In the genomic region with DNA sequence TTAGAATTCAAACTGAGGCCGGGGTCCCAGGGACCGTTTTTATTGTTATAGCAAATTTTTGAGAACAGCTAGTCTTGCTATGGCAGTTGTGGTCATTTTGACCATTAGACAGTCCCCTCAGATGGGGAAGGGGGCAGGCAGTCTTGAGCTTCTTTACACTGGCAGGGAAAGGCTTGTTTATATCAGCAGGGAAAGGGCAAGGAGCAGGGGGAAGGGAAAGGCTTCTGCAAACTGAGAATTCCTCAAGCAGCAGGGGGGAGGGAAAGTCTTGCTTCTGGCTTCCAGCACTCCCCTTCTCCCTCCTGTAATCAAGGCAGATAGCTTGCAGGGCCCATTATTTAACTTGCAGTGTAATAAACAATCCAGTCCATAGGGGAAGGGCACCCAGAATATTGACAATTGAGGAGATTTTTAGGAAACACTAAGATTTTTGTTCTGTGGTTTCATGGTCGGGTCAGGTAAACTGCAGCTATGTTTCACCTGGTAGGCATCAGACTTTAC, we compare ENCODE assay signal across 9 mouse cellular contexts. TPM values are rescaled to one million over a fixed set of nuclear protein-coding genes. Genes with fewer than 3 reads are reported as not detected.
DNase-seq lines count a peak whose midpoint lies in the region; ATAC-seq and TF ChIP-seq lines count a peak whose summit lies in the region.
"Not testable (repeated sequence)": the region's sequence is repeated elsewhere in the genome, so short reads cannot be mapped to it uniquely, and the experiment has no call there.
"Had no signal": no experiment of that assay in that cellular context is flagged by ENCODE, and none has a peak within 500 bp of the region (broad histone marks: within the 10 kb centered on the region; RNA-seq: fewer than 3 reads in every experiment).

No protein-coding gene starts in this region.

- not testable (repeated sequence) for H3K27ac ChIP-seq in forebrain, embryonic 16.5 days (ENCODE audit: low read length); hindbrain, embryonic 11.5 days (ENCODE audit: low read depth, low read length); kidney, embryonic 15.5 days; liver, adult 2 months (replicated peaks; ENCODE audit: insufficient read depth, low read depth, low read length); neural tube, embryonic 11.5 days (ENCODE audit: low read depth, low read length)

- DNase-seq in embryo, embryonic 10.5 days (ENCODE audit: low spot score) = peak; percentile 2
- DNase-seq in hindbrain, embryonic 11.5 days (ENCODE audit: low spot score) = peak; percentile 4
- DNase-seq in liver, adult 2 months (ENCODE audit: extremely low read depth, low read depth, low spot score) = peak; percentile 3
- peak; percentile 5 for DNase-seq in lung, postnatal 36 days
- not testable (repeated sequence) for DNase-seq in neural tube, embryonic 11.5 days (ENCODE audit: low spot score)

- H3K4me1 ChIP-seq in forebrain, embryonic 16.5 days (replicated peaks; ENCODE audit: control insufficient read depth, insufficient read depth, low read length); hindbrain, embryonic 11.5 days (replicated peaks; ENCODE audit: control insufficient read depth, insufficient read depth, low read length); kidney, embryonic 15.5 days; liver, adult 2 months (ENCODE audit: control insufficient read depth, insufficient read depth, low read length); neural tube, embryonic 11.5 days (ENCODE audit: control insufficient read depth, insufficient read depth, low read length): not testable (repeated sequence)

- ATAC-seq in forebrain, embryonic 16.5 days; hindbrain, embryonic 11.5 days (ENCODE audit: low FRiP score); kidney, embryonic 15.5 days (replicated peaks; ENCODE audit: low FRiP score); neural tube, embryonic 11.5 days (ENCODE audit: insufficient read depth, low FRiP score, low TSS enrichment): not testable (repeated sequence)

- not testable (repeated sequence) for H3K4me3 ChIP-seq in forebrain, embryonic 16.5 days (replicated peaks; ENCODE audit: low read length); liver, adult 2 months (ENCODE audit: insufficient read depth, low read depth, low read length)
- peak overlapping the region; percentile 25 for H3K4me3 ChIP-seq in hindbrain, embryonic 11.5 days (ENCODE audit: low read depth, low read length)
- H3K4me3 ChIP-seq in kidney, embryonic 15.5 days (replicated peaks) = peak overlapping the region; percentile 53
- H3K4me3 ChIP-seq in neural tube, embryonic 11.5 days (ENCODE audit: low read depth, low read length) = peak overlapping the region; percentile 33; the same call in 1 of the 2 replicates

- not testable (repeated sequence) for H3K9me3 ChIP-seq in forebrain, embryonic 16.5 days (ENCODE audit: control insufficient read depth, low read length); hindbrain, embryonic 11.5 days (ENCODE audit: control insufficient read depth, low read length); kidney, embryonic 15.5 days (replicated peaks); neural tube, embryonic 11.5 days (ENCODE audit: control insufficient read depth, low read length)

- 15% methylated on average over 3 of the region's 3 CpGs for WGBS in forebrain, embryonic 16.5 days
- 22% methylated on average over 3 of the region's 3 CpGs for WGBS in hindbrain, embryonic 11.5 days
- WGBS in kidney, embryonic 15.5 days = 22% methylated on average over 3 of the region's 3 CpGs
- WGBS in liver, adult 2 months = 26% methylated on average over 3 of the region's 3 CpGs
- 10% methylated on average over 3 of the region's 3 CpGs for WGBS in neural tube, embryonic 11.5 days

- not testable (repeated sequence) for H3K27me3 ChIP-seq in forebrain, embryonic 16.5 days (replicated peaks; ENCODE audit: control insufficient read depth, insufficient read depth, low read length); hindbrain, embryonic 11.5 days (ENCODE audit: control insufficient read depth, insufficient read depth, low read length); kidney, embryonic 15.5 days; liver, adult 2 months (ENCODE audit: control insufficient read depth, insufficient read depth, low read length); neural tube, embryonic 11.5 days (ENCODE audit: control insufficient read depth, insufficient read depth, low read length)

- TF ChIP-seq CTCF in liver, adult 2 months (IDR thresholded peaks at IDR 0.05; ENCODE audit: low read depth, low read length) = not testable (repeated sequence)

- not testable (repeated sequence) for H3K79me2 ChIP-seq in liver, adult 2 months (ENCODE audit: control insufficient read depth, insufficient read depth, low read length)

- H3K4me2 ChIP-seq in forebrain, embryonic 16.5 days (ENCODE audit: low read length) = peak overlapping the region; percentile 45
- peak overlapping the region; percentile 33; the same call in 1 of the 2 replicates for H3K4me2 ChIP-seq in hindbrain, embryonic 11.5 days (replicated peaks; ENCODE audit: low read depth, low read length)
- H3K4me2 ChIP-seq in kidney, embryonic 15.5 days = peak overlapping the region; percentile 58
- H3K4me2 ChIP-seq in neural tube, embryonic 11.5 days (ENCODE audit: low read depth) = peak overlapping the region; percentile 36

- peak overlapping the region; percentile 55 for H3K9ac ChIP-seq in forebrain, embryonic 16.5 days (replicated peaks; ENCODE audit: low read depth, low read length)
- H3K9ac ChIP-seq in hindbrain, embryonic 11.5 days (ENCODE audit: low read depth, low read length); kidney, embryonic 15.5 days; liver, adult 2 months (ENCODE audit: low read depth, low read length); neural tube, embryonic 11.5 days (ENCODE audit: low read length): not testable (repeated sequence)

- H3K36me3 ChIP-seq in forebrain, embryonic 16.5 days (ENCODE audit: control insufficient read depth, insufficient read depth); hindbrain, embryonic 11.5 days (ENCODE audit: control insufficient read depth, insufficient read depth, low read length); kidney, embryonic 15.5 days; liver, adult 2 months (ENCODE audit: control insufficient read depth, insufficient read depth, low read length); neural tube, embryonic 11.5 days (ENCODE audit: control insufficient read depth, insufficient read depth, low read length): not testable (repeated sequence)

- not testable (repeated sequence) for TF ChIP-seq POLR2A in liver, adult 2 months (IDR thresholded peaks at IDR 0.05; ENCODE audit: extremely low read depth, insufficient read depth, low read length)

RNA-seq across cellular contexts. Expression of a gene that starts 0.8 kb away (rescaled TPM):
- polyA plus RNA-seq in forebrain, embryonic 16.5 days (2015; fragmentation: Nextera tagmentation; extraction: Ambion mirVana) = 3.7 and 4.1 TPM in 2 replicates
- polyA plus RNA-seq in hindbrain, embryonic 11.5 days (2014; fragmentation: Nextera tagmentation; extraction: Ambion mirVana) = 1.9 TPM in 2 replicates
- 4.7 TPM in 2 replicates for polyA plus RNA-seq in kidney, embryonic 15.5 days (2015; fragmentation: Nextera tagmentation; extraction: Ambion mirVana)
- total RNA-seq in liver, adult 2 months (2014; rRNA removed) = 2.1 and 4.0 TPM in 2 replicates
- 0.24 and 0.26 TPM in 2 replicates for polyA plus RNA-seq in liver, adult 2 months (2012; rRNA removed)
- 1.4 and 2.0 TPM in 2 replicates for polyA plus RNA-seq in neural tube, embryonic 11.5 days (2014; fragmentation: Nextera tagmentation; extraction: Ambion mirVana)
- total RNA-seq: MEL had no signal

RNA-seq across cellular contexts. Expression of a gene that starts 49.4 kb away (rescaled TPM):
- polyA plus RNA-seq in forebrain, embryonic 16.5 days (2015; fragmentation: Nextera tagmentation; extraction: Ambion mirVana) = 6.8 and 7.9 TPM in 2 replicates
- 8.5 and 8.9 TPM in 2 replicates for polyA plus RNA-seq in hindbrain, embryonic 11.5 days (2014; fragmentation: Nextera tagmentation; extraction: Ambion mirVana)
- polyA plus RNA-seq in kidney, embryonic 15.5 days (2015; fragmentation: Nextera tagmentation; extraction: Ambion mirVana) = 8.1 and 8.7 TPM in 2 replicates
- total RNA-seq in liver, adult 2 months (2014; rRNA removed) = 4.0 and 5.6 TPM in 2 replicates
- polyA plus RNA-seq in liver, adult 2 months (2012; rRNA removed) = 0.22 and 0.31 TPM in 2 replicates
- polyA plus RNA-seq in neural tube, embryonic 11.5 days (2014; fragmentation: Nextera tagmentation; extraction: Ambion mirVana) = 9.9 and 10.2 TPM in 2 replicates
- total RNA-seq: MEL had no signal

RNA-seq across cellular contexts. Expression of a gene that starts 50.8 kb away (rescaled TPM):
- polyA plus RNA-seq in forebrain, embryonic 16.5 days (2015; fragmentation: Nextera tagmentation; extraction: Ambion mirVana) = 0.91 and 1.4 TPM in 2 replicates
- polyA plus RNA-seq in hindbrain, embryonic 11.5 days (2014; fragmentation: Nextera tagmentation; extraction: Ambion mirVana) = 1.3 and 1.7 TPM in 2 replicates
- polyA plus RNA-seq in kidney, embryonic 15.5 days (2015; fragmentation: Nextera tagmentation; extraction: Ambion mirVana) = 2.2 and 2.3 TPM in 2 replicates
- 0.74 and 1.3 TPM in 2 replicates for total RNA-seq in liver, adult 2 months (2014; rRNA removed)
- polyA plus RNA-seq in liver, adult 2 months (2012; rRNA removed) = 0.06 TPM in 1 of 2 replicates, not detected in the other
- 1.5 and 2.4 TPM in 2 replicates for polyA plus RNA-seq in neural tube, embryonic 11.5 days (2014; fragmentation: Nextera tagmentation; extraction: Ambion mirVana)
- total RNA-seq: MEL had no signal
- polyA plus RNA-seq: large intestine, adult 2 months had no signal
